Mouse (Mus musculus) MEL-GATA-1-ER (cell line): Measurements from ENCODE around the gene Pcbp3.

Source experiments
- DNase-seq: peaks from one replicate; pipeline ENCODE4 v3.0.0-alpha.2; 2012; ENCODE audit warnings: low read depth; ENCODE audit errors: extremely low read depth

Pcbp3 gene

GRCm38 (mm10) chr10:76732881-76733676 is 228.6 kb downstream of the Pcbp3 start:
- peak; percentile 3 for DNase-seq

GRCm38 (mm10) chr10:76732391-76732790 is 229.3 kb downstream of the Pcbp3 start:
- no peak for DNase-seq

DNA sequence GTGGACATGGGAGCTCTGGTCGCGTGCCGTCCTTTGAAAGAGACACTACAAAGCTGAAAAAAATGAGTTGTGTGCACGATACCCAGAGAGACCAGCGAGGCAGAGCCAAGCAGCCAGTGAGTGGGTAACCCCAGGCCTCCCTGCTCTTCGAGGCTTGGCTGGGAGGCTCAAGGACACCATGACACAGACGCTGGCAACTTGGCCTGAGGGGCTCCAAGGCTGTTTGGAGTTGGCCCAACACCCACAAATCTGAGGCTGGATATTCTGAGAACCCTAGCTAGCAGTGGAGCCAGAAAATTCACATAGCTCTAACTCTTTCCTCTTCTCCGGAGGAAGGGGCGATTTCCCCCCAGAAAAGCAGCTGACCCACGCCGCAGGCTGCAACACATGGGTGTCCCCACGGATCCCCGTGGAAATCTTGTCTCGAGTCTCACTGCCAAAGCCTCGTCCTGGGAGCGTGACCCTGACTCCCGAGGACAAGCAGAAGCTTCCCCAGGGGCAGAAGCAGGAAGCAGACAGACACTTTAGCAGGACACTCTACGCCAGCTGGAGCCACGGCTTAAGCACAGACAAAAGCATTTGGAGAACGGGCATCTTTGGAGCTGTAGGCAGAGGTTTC is 230.0 kb downstream of the Pcbp3 start:
- no peak for DNase-seq

DNA sequence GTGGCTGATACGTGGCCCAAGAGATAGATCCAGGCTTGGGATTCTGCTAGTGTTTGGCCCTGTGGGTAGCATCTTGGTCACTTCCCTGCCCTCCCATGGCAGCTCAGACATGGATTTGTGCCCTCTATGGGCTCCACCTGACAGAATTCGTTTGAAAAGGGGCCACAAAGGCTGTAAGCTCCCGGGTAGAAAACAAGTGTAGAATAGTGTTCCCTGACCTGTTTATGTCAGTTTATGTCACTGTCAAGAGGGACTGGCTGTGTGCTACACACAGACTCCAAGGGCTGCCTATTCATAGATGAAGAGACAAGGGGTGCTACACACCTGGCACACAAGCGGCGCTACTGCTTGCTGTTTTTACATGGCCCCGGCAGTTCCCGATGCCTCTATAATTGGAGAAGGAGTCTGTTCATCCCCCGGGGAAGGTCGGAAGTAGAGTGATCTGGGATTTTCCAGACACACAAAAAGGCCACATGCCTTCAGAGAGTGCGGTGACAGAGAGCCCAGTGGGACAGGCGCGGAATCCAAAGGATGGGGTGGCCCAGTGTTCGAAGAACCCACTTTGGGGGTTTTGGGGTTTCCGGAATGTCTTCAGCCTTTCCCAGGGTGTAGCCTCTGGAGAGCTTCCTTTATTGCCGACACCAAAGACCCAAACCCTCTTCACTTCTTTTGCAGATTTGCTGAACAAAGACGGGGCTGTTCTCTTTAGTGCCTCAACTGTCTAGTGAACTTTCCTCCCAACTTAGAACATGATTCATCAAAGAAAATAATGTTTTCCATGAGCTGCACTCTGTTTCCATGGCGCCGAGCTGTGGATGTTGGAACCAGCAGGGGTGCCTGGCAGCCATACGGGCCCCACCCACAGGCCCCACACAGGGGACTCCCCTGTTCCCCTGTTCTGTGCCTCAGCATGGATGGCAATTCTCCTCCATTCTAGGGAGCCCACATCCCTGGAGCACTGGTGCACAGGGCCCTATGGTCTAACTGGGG is 231.8 kb downstream of the Pcbp3 start:
- no peak for DNase-seq

DNA sequence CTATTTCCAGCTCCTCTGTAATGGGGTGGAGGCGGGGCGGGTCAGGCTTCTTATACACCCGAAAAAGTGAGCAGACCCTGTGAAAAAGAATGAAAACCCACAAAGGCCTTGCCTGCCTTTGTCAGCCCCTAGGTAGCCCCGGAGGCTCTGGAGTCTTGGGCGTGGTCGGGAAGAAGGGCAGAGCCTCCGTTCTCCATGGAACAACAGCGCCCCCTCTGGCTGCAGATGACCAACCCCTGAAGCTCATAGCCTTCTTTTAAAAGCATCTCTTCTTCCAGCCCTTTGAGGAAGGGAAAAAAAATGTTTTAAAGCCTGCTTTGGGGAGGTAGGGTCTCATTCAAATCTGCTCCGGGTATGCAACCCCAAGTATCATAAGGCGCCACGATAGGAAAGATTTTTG is 233.3 kb downstream of the Pcbp3 start:
- DNase-seq = peak; percentile 17

DNA sequence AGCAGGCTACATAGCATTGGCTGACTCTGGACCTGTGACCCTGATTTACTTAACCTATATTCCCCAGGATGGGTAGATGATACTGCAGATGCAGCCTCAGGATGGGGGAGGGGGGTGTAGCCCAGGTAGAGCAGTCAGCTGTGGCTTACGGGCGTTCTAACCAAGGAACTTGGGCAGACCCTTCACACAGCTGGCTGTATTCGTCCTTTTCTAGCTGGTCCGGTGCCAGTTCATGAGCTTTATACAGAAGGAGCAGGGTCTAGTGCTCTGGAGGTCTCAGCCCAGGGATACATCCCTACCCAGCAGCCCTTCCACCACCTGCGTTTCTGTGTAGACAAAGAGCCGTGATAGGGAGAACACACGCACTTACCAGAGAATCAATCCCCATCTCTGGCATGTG is 234.4 kb downstream of the Pcbp3 start:
- DNase-seq = no peak

DNA sequence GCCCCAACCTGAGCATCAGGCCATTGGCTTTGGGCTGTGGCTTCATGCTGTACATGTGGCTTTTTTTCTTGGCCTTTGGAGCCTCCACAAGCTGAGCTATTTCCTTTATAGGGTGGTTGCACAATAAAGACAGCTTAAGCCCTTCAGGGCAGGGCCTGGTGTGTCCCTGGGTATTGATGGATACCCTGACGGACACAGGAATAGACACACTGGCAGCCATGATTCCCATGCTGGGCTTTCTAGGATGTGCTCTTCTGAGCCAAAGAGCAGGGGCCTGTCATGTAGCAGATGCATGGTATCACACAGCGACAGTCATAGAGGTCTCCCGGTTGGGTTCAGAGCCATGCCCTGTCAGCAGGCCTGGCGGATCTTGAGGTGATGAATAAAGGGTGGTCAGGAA is 234.8 kb downstream of the Pcbp3 start:
- no peak for DNase-seq

DNA sequence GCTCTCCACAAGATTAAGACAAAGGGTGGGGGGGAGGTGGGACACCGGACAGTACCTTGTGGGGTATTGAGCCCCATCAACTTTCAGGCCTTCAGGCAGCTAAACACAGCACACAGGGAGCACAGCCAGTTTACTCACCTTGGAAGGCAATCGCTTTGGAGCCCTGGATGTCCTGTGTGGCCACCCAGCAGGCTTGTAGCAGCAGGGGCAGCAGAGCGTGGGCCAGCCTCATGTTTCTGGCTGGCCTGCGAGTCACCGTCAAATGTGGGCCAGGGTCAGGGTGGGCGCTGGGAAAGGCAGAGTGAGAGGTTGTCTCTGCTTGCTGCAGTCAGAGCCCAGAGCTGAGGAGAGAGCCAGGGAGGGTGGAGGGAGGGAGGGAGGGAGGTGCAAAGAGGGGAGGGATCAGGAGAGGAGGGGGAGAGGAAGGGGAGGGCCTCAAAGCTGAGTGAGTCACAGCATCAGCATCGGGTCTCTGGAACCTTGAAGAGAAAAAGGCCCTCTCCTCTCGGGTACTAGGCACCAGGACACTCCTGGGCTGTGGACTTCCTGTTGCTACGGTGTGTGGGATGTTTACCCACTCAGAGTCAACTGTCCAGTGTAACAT is 235.9 kb downstream of the Pcbp3 start, which contains the start of gene Col6a1:
Col6a1 (minus strand) TSS at position 487 of the 604 bp plus-strand sequence.
- DNase-seq = no peak

- no peak for DNase-seq
Observed at GRCm38 (mm10) chr10:76725097-76725496, 236.6 kb downstream of the Pcbp3 start.

- DNase-seq = no peak
Observed at GRCm38 (mm10) chr10:76724231-76724736, 237.4 kb downstream of the Pcbp3 start.

DNA sequence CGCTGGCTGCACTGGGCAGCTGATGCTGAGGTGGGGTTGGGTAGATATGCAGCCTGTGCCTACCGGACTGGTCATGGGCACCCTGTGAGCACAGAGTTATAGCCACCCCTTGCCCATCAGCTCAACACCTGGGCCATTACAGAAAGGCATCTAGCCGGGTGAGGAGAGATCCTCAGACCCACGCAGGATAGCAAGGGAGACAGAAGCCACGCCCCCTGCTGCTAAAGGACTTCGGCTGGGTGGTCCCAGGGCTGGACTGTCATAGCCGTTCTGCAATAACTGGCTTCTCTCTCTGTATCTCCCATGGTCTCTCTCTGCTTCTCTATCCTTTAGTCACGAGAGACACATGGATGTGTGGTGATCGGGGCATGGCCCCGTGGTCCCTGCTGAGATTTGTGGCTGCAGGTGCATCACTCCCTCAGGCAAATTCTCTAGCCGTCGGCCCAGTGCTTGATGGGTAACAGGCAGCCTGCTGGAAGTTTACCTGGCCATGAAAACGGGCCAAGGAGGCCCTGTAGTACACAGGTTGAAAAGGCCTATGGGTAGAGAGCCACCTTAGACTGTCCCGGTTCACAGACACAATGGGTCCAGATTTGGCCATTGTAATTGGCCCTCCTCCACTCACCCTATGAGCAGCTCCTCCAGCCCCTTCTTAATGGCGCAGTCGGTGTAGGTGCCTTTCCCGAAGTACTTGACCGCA is 238.8 kb downstream of the Pcbp3 start:
- DNase-seq = no peak

- DNase-seq = no peak
Observed at GRCm38 (mm10) chr10:76721746-76722145, 239.9 kb downstream of the Pcbp3 start.

- no peak for DNase-seq
Observed at GRCm38 (mm10) chr10:76721216-76721615, 240.5 kb downstream of the Pcbp3 start.

DNA sequence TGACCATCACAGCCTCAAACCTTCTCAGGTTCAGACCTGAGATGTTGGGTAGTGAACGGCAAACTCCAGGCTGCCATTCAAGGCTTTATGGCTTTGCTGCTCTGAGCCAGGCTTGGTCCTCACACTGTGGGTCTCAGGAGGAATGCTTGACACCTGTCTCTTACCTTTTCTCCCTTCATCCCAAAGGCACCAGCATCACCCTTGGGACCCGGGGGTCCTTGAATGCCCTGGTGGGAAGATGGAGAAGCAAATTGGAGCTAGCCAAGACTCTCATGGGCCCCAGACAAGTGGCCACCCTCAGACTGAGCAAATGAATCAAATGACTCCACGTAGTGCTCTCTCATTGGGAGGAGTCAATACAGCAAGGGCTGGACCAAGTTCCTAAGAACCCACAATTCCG is 244.1 kb downstream of the Pcbp3 start:
- DNase-seq = no peak

GRCm38 (mm10) chr10:76717026-76717425 is 244.7 kb downstream of the Pcbp3 start:
- DNase-seq = no peak

GRCm38 (mm10) chr10:76714303-76714702 is 247.4 kb downstream of the Pcbp3 start:
- DNase-seq = no peak

- no peak for DNase-seq
Observed at GRCm38 (mm10) chr10:76712500-76712899, 249.2 kb downstream of the Pcbp3 start.
